Mouse (Mus musculus) E14TG2a.4 (cell line): ENCODE data around the gene Ddx10.

Experiments used
- CTCF ChIP-seq: conservative IDR thresholded peaks from 2 replicates; pipeline ENCODE4 v1.5.1; 2014; ENCODE audit warnings: low read length
- NANOG ChIP-seq: IDR thresholded peaks from 2 replicates; pipeline ENCODE4 v1.6.1; 2014; ENCODE audit warnings: borderline replicate concordance, low read length, mixed read lengths
- POU5F1 ChIP-seq: IDR thresholded peaks from 2 replicates; pipeline ENCODE4 v1.6.1; 2014; ENCODE audit warnings: low read length, borderline replicate concordance

DNA sequence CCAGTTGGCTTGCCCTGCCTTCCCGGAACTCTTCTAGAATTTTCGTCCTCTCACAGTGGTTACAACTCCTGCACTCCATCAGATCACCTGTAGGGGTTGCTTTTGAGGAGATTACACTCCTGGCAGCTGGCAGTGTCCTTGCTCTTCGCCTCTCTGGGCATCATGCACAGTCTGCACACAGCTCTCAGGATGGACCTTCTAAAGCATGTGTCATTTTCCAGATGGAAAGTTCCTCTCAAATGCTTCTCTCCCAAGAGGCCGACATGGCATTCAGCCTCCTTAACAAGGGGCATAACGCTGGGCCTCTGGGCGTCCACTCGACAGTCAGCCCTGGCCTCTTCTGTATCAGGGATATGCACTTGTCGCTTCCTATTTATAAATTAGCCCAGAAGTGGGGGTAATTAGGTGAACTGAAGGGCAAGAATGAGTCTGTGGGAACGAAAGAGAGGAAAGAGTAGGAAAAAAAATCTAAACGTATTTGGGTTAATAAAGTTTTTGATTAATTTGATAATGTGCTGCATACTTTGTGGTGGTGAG is 174.2 kb downstream of the Ddx10 start:
- TF ChIP-seq CTCF (no peak), POU5F1 (no peak), NANOG (no peak)
